9 mouse cellular contexts compared by ENCODE assay signal in genomic region chr9:120502013-120502412, GRCm38 (mm10). TPM values are rescaled to one million over a fixed set of nuclear protein-coding genes. Genes with fewer than 3 reads are reported as not detected.
DNase-seq lines count a peak whose midpoint lies in the region; ATAC-seq lines count a peak whose summit lies in the region.
"Had no signal": no experiment of that assay in that cellular context is flagged by ENCODE, and none has a peak within 500 bp of the region (broad histone marks: within the 10 kb centered on the region; RNA-seq: fewer than 3 reads in every experiment).

No protein-coding gene starts in this region.

- H3K36me3 ChIP-seq in forebrain, embryonic 12.5 days (replicated peaks): peaks cover 6% of the 10 kb centered on the region
- no peaks in the 10 kb centered on the region for H3K36me3 ChIP-seq in hindbrain, embryonic 15.5 days
- H3K36me3 ChIP-seq: neural tube, embryonic 12.5 days had no signal

- no peak overlapping the region for H3K9ac ChIP-seq in forebrain, embryonic 12.5 days
- no peak overlapping the region for H3K9ac ChIP-seq in hindbrain, embryonic 15.5 days
- H3K9ac ChIP-seq: neural tube, embryonic 12.5 days had no signal

- no peak overlapping the region for H3K4me2 ChIP-seq in forebrain, embryonic 12.5 days
- H3K4me2 ChIP-seq in hindbrain, embryonic 15.5 days: no peak overlapping the region
- H3K4me2 ChIP-seq: neural tube, embryonic 12.5 days had no signal

- 0 out of 2 replicates have a peak, but pooled peaks have one; percentile 20 for ATAC-seq in cerebellum, adult (ENCODE audit: insufficient number of reproducible peaks, low FRiP score, low TSS enrichment)
- ATAC-seq in forebrain, embryonic 12.5 days (ENCODE audit: low FRiP score): peak; percentile 39; the same call in 1 of the 2 replicates
- peak; percentile 27; the same call in 1 of the 2 replicates for ATAC-seq in hindbrain, embryonic 15.5 days (ENCODE audit: low FRiP score, low read depth)
- ATAC-seq in megakaryocyte, adult 5-6 weeks (ENCODE audit: poor library complexity, severe bottlenecking): peak; percentile 82

- no peaks in the 10 kb centered on the region for H3K4me1 ChIP-seq in forebrain, embryonic 12.5 days
- no peaks in the 10 kb centered on the region for H3K4me1 ChIP-seq in hindbrain, embryonic 15.5 days (replicated peaks)

- WGBS in forebrain, embryonic 12.5 days: 8% methylated on average over 8 of the region's 8 CpGs
- WGBS in hindbrain, embryonic 15.5 days: 8% methylated on average over 8 of the region's 8 CpGs

- DNase-seq in cerebellum, adult 11-12 months: no peak
- DNase-seq in c-Kit-negative CD71-positive TER-119-positive erythroid progenitor cells, embryonic 14.5 days (ENCODE audit: low read depth, low spot score): peak; percentile 68
- peak; percentile 65 to 91 for DNase-seq in layer of hippocampus, postnatal 25 days (ENCODE audit: extremely low spot score in 1 of 2, low spot score in 1 of 2)
- peak; percentile 58 for DNase-seq in right cerebral cortex, postnatal 25 days

- no peak overlapping the region for H3K4me3 ChIP-seq in forebrain, embryonic 12.5 days (replicated peaks)
- no peak overlapping the region for H3K4me3 ChIP-seq in hindbrain, embryonic 15.5 days
- H3K4me3 ChIP-seq: neural tube, embryonic 12.5 days had no signal

- peaks cover 7% of the 10 kb centered on the region for H3K9me3 ChIP-seq in forebrain, embryonic 12.5 days
- H3K9me3 ChIP-seq in hindbrain, embryonic 15.5 days: no peaks in the 10 kb centered on the region

- H3K27ac ChIP-seq in forebrain, embryonic 12.5 days: no peak overlapping the region
- H3K27ac ChIP-seq in hindbrain, embryonic 15.5 days (replicated peaks): no peak overlapping the region
- H3K27ac ChIP-seq: neural tube, embryonic 12.5 days had no signal

- no peaks in the 10 kb centered on the region for H3K27me3 ChIP-seq in forebrain, embryonic 12.5 days
- no peaks in the 10 kb centered on the region for H3K27me3 ChIP-seq in hindbrain, embryonic 15.5 days
- H3K27me3 ChIP-seq: neural tube, embryonic 12.5 days had no signal

RNA-seq across cellular contexts. Expression of gene Eif1b, which starts 10.0 kb away (rescaled TPM):
- 407 and 434 TPM in 2 replicates for polyA plus RNA-seq in forebrain, embryonic 12.5 days (2016; fragmentation: Nextera tagmentation; extraction: Ambion mirVana)
- polyA plus RNA-seq in hindbrain, embryonic 15.5 days (2015; fragmentation: Nextera tagmentation; extraction: Ambion mirVana): 283 and 285 TPM in 2 replicates
- 100 to 1,000 TPM; 195 to 213 TPM for total RNA-seq in layer of hippocampus, postnatal 25 days (2021)
- total RNA-seq in megakaryocyte, adult 5-6 weeks (2015): 54.6 and 68.3 TPM in 2 replicates
- total RNA-seq in megakaryocyte, adult 5-6 weeks (2017): 80.3 and 107 TPM in 2 replicates

RNA-seq across cellular contexts. Expression of gene Entpd3, which starts 37.6 kb away (rescaled TPM):
- 0.23 and 0.36 TPM in 2 replicates for polyA plus RNA-seq in forebrain, embryonic 12.5 days (2016; fragmentation: Nextera tagmentation; extraction: Ambion mirVana)
- 3.2 and 4.1 TPM in 2 replicates for polyA plus RNA-seq in hindbrain, embryonic 15.5 days (2015; fragmentation: Nextera tagmentation; extraction: Ambion mirVana)
- total RNA-seq in layer of hippocampus, postnatal 25 days (2021): 1 to 10 TPM; 6.1 to 6.6 TPM
- 0.11 and 0.21 TPM in 2 replicates for total RNA-seq in megakaryocyte, adult 5-6 weeks (2015)
- 0.04 TPM in 1 of 2 replicates, not detected in the other for total RNA-seq in megakaryocyte, adult 5-6 weeks (2017)

Comparison
In these comparisons a context has a peak if more than half of its experiments do, and no peak if none do; other contexts are left out.
1. ATAC-seq: peak in every context shown above with its lines; median percentile 82 in megakaryocyte, adult 5-6 weeks; 39 in forebrain, embryonic 12.5 days; 27 in hindbrain, embryonic 15.5 days; 20 in cerebellum, adult.
2. RNA of gene Entpd3, which starts 37.6 kb away (total RNA-seq): 6.1 to 6.6 TPM in layer of hippocampus, postnatal 25 days; 0.04 to 0.21 TPM in megakaryocyte, adult 5-6 weeks; every median in the first group is over 4 times any median in the second.